Mouse (Mus musculus): ENCODE results near the gene Dpp3. TPM values are rescaled to one million over a fixed set of nuclear protein-coding genes. Genes with fewer than 3 reads are reported as not detected.
"Not testable (repeated sequence)": the region's sequence is repeated elsewhere in the genome, so short reads cannot be mapped to it uniquely, and the experiment has no call there.

The Dpp3 gene
- 101 and 102 TPM in 2 replicates for polyA plus RNA-seq (2015; fragmentation: Nextera tagmentation; extraction: Ambion mirVana)

- DNase-seq (ENCODE audit: low spot score) = peak; percentile 98
Observed at GRCm38 (mm10) chr19:4927904-4928531, at the start of gene Dpp3. Gene Dpp3, minus strand, starts transcription at chr19:4928287.

GRCm38 (mm10) chr19:4968236-4968635 is 40.1 kb upstream of the Dpp3 start:
- DNase-seq (ENCODE audit: low spot score) = peak; percentile 43

- peak; percentile 93 for DNase-seq (ENCODE audit: low spot score)
Observed at GRCm38 (mm10) chr19:4961928-4962601, 34.0 kb upstream of the Dpp3 start, which contains the start of gene Mrpl11. Gene Mrpl11, plus strand, starts transcription at chr19:4962147.

- DNase-seq (ENCODE audit: low spot score) = not testable (repeated sequence)
Observed at GRCm38 (mm10) chr19:4948641-4949040, 20.6 kb upstream of the Dpp3 start.

GRCm38 (mm10) chr19:4945540-4945939 is 17.5 kb upstream of the Dpp3 start:
- DNase-seq (ENCODE audit: low spot score) = no peak

- DNase-seq (ENCODE audit: low spot score) = no peak
Observed at GRCm38 (mm10) chr19:4943253-4943588, 15.1 kb upstream of the Dpp3 start.

GRCm38 (mm10) chr19:4942551-4943252 is 14.6 kb upstream of the Dpp3 start, which contains the start of gene Peli3:
Gene Peli3, minus strand, starts transcription at chr19:4943127.
- DNase-seq (ENCODE audit: low spot score) = peak; percentile 84

- DNase-seq (ENCODE audit: low spot score) = no peak
Observed at GRCm38 (mm10) chr19:4937444-4938310, 9.6 kb upstream of the Dpp3 start.

GRCm38 (mm10) chr19:4936896-4937295 is 8.8 kb upstream of the Dpp3 start:
- no peak for DNase-seq (ENCODE audit: low spot score)

GRCm38 (mm10) chr19:4928781-4929180 is 694 bp upstream of the Dpp3 start:
- DNase-seq (ENCODE audit: low spot score) = peak; percentile 10

GRCm38 (mm10) chr19:4925121-4925860 is 2.8 kb downstream of the Dpp3 start:
- no peak for DNase-seq (ENCODE audit: low spot score)

- no peak for DNase-seq (ENCODE audit: low spot score)
Observed at GRCm38 (mm10) chr19:4919652-4920051, 8.4 kb downstream of the Dpp3 start.

GRCm38 (mm10) chr19:4916827-4917226 is 11.3 kb downstream of the Dpp3 start:
- DNase-seq (ENCODE audit: low spot score) = no peak

GRCm38 (mm10) chr19:4915924-4916603 is 12.0 kb downstream of the Dpp3 start:
- no peak for DNase-seq (ENCODE audit: low spot score)

- DNase-seq (ENCODE audit: low spot score) = no peak
Observed at GRCm38 (mm10) chr19:4909376-4909775, 18.7 kb downstream of the Dpp3 start.

GRCm38 (mm10) chr19:4908107-4908506 is 20.0 kb downstream of the Dpp3 start:
- DNase-seq (ENCODE audit: low spot score) = peak; percentile 43

- peak; percentile 85 for DNase-seq (ENCODE audit: low spot score)
Observed at GRCm38 (mm10) chr19:4905979-4906794, 21.9 kb downstream of the Dpp3 start, which contains the start of gene Bbs1. Gene Bbs1, minus strand, starts transcription at chr19:4906628.

- no peak for DNase-seq (ENCODE audit: low spot score)
Observed at GRCm38 (mm10) chr19:4899888-4900287, 28.2 kb downstream of the Dpp3 start.

GRCm38 (mm10) chr19:4898972-4899371 is 29.1 kb downstream of the Dpp3 start:
- DNase-seq (ENCODE audit: low spot score) = no peak

Measured in thymus, postnatal 0 days (tissue).